Mouse (Mus musculus): ENCODE measurements around the gene Tom1l1. TPM values are rescaled to one million over a fixed set of nuclear protein-coding genes. Genes with fewer than 3 reads are reported as not detected.

The Tom1l1 gene
- total RNA-seq, 2 experiments from 2014 or later, result 15.8 to 18.6 TPM

DNA sequence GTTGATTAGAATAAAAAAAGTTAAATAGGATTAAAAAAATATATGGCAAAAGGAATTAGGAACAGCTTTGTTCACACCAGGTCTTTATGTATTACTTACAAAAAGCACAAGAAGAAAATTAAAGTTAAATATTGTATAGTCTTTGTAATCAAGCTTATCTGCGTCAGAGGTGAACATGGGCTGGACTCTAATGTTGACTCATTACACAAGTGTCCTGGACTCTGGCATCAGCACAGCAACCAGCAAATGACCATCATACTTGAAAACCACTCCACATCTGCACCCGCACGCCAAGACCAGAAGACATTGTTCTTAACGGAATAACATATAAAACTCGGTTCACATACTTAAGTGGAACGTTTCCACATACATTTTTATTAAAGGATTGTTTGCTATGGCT lies 20.8 kb downstream of the Tom1l1 start:
- DNase-seq, result no peak

DNA sequence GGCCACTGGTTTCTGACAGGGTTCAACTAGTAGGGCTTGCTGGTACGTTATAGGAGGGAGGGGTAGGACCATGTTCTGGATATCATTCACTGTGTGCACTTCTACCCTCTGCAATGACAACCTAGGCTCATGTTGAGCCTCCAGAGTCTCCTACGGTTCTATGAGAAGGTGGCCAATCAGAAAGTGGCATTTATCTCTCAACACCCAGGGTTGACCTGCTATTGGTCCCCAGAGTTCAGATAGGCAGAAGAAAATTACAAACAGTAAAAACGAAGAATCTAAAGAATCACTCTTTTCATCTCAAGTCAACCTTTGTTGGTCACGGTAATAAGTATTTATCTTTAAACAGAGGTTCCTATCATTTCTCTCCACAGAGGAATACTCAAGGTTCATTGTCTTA lies 21.2 kb downstream of the Tom1l1 start:
- no peak for DNase-seq

DNA sequence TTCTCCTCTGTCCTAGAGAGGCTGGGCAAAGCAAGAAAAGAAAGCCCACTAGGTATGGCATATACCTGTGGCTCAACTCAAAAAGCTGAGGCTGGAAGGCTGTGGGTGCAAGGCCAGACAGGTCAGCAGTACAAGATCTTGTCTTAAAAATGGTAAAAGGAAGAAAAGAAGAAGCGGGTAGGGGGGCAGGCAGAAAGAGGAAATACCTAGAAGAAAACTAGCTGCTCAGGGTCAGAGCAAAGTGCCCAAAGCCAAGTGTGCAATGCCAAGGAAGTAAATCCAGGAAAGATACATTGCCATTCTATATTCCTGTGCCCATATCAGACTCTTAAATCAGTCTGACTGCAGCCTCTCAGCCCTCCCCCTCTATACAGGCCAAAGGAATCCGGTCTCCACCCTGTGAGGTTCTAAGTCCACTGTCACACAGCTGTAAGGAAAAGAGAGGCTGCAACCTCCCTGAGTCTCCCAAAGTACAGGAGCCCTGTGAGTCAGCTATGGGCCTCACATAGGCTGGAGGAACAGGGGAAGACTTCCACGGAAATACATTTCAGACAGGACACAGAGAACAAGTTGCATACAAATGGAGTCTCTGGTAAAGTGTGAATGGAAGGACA lies 21.9 kb downstream of the Tom1l1 start:
- no peak for DNase-seq

DNA sequence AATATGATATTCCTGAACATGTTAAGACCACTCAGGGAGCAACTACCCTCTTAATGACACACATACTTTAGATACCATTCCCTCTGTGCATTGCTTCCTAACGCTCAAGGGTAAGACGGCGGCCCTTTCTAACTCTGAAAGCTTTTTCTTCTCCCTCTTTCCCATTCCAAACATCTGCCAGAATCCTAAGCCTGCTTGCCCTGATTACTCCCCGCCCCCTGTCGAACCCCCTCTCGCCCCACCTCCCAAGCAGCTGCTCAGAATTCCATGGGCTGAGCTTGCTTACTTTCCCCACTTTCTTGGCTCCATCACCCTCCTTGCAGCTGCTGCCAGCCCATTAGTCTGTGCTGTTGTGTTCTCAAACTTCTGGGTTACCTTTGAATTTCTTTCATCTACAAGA lies 23.0 kb downstream of the Tom1l1 start:
- peak; percentile 32 for DNase-seq

DNA sequence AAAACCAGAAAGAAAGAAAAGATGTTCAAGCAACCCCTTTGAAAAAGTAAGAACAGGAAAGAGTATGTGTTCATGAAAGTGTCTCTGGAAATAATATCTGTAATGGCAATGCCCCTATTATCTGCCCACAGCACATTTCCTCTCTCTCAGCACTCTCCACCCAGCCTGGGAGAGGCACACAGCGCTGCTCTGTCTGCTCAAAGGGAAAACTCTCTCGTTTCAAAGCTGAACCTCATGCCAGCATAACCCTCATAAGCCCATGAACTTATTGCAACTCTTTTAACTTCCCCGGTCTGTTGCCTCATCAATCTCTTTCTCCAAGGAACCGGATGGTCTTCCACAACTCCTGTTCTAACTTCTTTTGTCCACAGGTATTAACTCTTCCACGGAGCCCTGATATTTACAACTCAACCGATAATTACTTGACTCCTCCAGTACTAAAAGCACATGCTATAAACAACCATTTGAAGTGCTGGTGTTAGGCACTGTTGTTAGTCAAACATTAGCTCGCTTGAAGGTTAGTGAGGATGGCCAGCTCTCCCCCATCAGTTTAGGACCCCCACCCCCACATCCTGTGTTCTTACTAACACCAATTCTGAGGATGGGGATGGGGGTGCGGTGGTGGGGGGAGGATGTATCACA lies 23.7 kb downstream of the Tom1l1 start:
- no peak for DNase-seq

DNA sequence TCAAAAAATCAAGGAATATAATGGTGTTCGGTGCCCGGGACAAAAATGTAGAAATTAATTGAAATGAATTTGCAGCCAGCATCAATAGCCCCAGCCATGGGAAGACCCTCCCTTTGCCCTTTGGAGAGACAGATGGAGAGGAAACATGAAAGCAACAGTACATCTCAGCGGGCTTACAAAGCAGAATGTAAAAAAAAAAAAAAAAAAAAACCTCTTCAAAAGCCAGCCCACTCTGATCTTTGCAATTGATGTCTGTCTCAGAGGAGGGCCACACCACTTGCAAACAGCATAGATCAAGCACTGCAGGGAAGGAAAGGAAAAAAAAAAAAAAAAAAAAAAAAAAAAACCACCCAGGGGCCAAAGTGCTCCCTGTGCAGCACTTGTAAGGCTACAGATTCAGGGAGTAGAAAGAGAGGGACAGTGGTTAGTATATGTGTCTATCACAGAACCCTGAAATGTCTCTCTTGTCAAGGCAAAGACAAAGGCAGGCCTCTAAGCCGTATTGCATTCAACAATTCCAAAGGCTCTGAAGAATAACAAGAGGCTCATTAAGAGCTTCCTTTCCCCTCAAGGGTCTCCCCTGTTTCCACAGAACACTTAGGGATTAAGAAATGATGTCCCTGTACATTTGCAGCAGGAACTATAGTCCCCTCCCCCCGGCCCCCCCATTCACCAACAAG lies 24.4 kb downstream of the Tom1l1 start:
- no peak for DNase-seq

DNA sequence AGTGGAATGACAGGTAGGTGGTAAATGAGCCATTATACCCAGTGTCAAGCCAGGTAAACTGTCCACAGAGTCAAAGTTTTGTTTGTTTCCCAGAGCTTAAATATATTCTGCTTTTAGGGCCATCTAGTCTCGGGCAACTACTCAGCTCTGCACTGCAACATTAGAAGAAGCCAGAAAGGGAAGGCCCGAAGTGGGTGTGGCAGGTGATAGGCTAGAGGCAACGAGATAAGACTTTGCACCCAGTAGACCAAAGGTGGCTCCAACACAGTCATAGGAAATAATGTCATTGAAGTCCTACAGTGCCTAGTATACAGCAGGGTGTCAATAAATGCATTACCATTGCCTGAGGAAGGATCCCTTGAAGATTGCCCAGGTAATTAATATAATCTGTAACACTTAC lies 25.1 kb downstream of the Tom1l1 start:
- DNase-seq, result no peak

DNA sequence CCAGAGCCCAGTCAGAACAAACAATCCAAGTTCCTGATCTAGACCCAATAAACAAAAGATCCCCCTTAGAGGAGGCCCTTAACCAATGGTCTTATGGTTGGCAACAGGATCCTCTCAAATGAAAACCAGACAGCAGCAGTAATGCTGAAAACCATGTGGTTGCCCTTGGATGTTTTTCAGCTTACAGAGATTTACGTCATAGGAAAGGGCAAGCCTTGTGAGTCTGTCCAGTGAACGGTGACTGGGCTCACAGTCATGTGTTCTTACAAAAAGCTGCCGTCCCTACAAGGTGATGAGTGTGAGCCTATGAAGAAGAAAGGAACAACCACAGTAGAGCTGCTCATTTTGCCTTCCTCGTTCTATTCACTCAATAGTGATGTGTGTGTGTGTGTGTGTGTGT lies 27.5 kb downstream of the Tom1l1 start:
- DNase-seq, result no peak

DNA sequence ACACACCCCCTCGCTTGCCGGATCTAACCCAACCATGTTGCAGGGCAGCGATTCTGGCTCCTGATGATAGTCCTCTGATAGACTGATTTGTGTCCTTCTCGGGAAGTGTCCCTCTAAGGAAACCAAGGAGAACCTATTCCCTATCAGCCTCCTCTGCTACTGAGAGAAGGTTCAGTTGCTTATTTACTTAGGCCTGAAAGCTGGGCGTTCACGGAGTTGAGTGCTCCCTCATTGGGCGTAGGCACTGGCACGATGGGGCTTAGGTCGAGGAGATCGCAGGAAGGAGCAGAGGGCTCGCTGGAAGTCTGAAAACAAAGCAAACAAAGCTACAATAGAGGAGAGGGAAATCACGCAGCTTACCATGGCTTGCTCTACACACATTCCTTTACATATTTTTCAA lies 30.6 kb downstream of the Tom1l1 start:
- DNase-seq, result no peak

DNA sequence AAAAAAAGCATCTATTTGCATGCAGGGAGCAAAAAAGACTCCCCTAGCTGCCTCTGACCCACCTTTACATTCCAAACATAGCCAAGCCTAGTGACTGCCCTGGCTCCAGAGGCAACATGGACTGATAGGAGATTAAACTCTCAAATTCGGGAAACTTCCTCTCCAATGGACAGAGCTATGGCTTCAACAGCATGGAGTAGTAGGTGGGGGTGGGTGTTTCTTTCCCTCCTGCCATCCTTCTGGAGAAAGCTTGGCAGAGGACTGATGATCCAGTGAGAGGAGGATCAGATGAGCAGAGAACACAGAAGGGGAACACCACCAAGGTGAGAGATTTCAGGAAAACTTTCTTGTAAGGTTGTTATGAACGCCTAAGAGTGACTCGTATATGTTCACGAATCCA lies 35.6 kb downstream of the Tom1l1 start:
- DNase-seq, result no peak

DNA sequence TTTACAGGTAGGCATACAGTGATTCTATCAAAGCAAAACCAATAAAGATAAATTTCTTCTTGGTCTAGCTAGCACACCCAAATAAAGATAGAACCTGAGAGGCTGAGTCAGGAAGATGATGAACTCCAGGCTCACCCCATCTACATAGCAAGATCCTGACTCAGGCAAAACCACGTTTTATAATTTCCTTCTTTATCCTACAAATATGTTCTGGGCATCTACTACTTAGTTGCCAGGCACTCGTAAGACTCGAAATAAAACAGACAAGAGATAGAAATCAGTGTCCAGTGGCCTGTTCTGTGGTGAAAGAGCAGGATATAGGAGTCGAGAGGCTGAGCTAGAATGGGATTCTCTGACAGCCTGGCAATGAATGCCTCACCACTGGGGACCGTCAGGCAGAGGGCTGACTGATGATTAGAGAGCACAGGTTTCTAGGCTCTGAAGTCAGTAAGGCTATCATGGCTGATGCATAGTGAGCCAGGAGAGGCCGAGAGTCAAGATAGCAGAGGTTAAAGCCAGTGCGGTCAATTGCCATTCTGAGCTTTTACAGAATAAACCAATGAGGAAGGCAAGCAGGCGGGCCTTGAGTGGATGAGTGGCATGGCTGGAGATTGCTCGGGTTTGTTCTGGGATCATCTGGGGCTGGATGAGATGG lies 37.8 kb downstream of the Tom1l1 start:
- no peak for DNase-seq

DNA sequence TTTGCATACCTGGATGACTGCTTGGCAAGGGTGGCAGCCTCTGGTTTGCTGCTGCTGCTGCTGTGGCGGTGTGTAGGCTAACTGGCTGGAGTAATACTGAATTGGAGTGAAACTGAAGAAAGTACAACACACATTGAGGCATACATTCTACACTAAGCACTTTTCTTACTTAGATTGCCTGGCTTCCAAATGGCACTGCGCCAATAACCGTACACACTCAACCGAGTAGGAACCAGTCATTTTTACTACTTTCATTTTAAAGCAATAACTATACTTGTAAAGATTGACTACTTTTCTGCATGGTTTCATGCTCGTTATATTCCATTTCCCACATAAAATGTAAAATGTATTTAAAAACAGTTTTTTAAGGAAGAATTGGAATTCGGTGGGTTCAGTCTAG lies 38.4 kb downstream of the Tom1l1 start:
- no peak for DNase-seq

DNA sequence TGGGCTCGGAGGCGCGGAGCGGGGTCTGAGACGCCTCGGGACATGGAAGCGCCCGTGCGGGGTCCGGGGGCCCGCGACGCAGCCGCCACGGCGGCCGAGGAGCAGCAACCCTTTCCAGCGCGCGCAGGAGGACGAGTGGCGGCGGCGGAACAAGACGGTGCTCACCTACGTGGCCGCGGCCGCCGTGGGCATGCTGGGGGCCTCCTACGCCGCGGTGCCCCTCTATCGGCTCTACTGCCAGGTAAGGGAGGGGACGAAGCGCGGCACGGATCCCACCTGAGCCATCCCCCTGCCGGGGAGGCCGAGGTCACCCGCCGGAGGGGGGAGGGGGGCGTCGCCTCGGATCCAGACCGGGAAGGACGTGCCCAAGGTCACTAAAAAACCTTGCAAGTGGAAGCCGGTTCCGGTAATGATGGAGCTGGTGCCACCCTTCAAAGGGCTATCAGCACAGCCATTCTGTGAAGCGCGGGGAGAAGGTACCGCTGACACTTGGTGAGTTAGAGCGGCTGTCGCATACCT lies 49.8 kb downstream of the Tom1l1 start:
- DNase-seq, result peak; percentile 58

DNA sequence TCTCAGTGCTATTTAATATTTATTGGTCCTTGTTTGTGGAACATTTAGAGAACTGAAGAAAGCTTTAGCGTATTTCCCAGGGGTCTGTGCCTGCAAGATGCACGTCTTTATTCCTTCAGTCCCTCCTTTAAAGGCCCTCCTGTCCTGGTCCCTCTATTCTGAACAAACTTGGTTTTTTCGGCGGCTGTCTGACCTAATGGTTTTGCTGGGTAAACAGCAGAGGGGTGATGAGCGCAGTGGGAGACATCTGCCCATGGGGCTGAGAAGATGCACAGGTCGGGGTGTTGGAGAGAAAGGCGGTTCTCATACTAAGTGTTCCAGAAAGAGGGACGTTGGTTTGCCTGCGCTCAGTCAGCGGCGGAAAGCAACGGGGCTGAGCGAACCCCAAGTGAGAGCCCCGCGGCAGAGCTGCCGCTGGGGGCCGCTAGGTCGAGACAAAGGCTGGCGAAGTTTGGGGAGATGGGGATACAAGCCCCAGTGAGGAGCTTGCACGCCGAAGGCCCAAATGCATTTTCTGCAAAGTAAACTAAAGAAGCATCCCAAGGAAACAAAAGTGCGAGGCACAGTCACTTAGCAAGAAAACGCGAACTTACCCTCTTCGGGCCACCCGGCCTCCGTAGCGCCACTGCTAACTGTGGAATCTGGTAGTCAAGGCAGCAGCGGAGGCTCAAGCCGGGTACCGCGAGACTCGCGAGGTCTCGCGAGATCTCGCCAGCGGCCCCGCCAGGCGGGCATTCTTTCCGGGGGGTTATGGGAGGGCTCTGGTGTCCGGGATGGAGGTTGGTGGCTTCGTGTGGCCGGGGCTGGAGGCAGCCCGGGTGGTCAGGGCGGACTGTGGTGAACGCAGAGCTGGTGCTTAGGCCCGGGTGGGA lies 50.5 kb downstream of the Tom1l1 start, which contains the start of the genes Stxbp4 and Cox11:
Stxbp4 (minus strand) TSS at position 645 of the 872 bp plus-strand sequence.
Cox11 (plus strand) TSS at position 734 of the 872 bp plus-strand sequence.
- DNase-seq, result peak; percentile 96

DNA sequence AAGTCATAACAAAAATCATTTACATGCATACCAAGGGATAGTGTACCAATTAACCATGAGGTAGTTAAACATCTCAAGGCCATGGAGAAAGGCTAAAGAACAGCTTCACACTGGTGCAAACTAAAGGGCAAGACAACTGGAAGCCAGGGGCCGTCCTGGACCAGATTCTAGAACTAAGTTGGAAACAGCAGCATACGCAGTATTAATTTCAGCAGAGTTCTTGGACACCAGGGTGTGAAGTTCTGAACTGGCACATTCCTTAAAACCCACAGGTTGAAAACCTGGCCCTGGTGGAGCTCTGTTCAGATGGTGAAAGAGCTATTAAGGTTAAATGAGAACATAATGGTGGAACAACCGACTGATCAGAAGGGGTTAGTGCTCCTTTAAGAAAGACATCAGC lies 53.5 kb downstream of the Tom1l1 start:
- DNase-seq, result no peak

DNA sequence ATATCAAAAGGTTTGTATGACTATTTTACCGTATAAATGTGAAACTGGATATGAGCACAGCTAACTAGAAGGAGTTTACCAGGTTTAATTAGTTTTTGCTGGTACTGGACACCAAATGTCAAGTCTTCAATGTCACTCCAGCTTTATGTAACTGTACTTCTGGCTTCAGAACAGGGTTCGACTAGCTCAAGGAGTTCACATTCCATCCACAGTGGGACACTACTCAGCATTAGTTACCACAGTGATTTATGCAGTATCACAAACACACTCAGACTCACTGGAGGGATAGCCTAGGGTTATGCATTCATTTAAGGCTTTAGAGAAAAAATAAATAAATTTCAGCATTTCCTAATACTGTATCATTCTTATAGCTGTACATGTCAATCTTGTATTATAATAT lies 55.7 kb downstream of the Tom1l1 start:
- no peak for DNase-seq

DNA sequence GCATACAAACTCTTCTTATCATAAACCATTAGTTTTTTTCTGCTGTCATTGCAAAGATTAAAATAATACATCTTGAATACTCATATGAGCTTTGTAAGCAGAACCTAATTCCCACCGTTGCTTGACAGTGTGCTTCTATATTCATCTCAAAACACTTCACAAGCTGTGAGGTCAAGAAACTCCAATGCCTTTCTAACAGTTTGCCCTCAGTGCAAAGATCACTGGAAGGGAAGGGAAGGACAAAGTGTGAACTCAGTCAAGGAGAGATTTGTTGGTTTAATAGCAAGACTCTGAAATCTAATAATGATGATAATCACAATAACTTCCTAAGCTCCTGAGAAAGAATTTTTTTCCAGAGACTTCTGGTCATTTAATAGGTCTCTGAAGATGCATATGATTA lies 60.4 kb downstream of the Tom1l1 start:
- DNase-seq, result no peak

DNA sequence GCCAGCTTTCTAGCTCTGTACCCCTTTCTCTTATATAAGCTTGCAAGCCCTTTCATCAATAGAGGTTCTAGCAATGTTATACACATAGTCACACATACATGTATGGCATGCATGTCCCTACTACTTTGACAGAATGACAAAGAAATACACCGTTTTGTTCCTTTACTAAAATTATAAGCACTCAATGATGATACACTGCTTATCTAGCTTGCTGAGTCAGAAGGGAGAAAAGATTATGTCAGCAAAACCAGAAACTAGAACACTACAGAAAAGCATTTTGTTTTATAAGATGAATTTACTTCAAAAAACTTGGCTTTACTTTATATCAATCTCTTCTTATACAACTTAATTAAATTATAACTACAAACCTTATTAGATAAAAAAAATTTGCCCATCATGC lies 63.0 kb downstream of the Tom1l1 start:
- DNase-seq, result no peak

DNA sequence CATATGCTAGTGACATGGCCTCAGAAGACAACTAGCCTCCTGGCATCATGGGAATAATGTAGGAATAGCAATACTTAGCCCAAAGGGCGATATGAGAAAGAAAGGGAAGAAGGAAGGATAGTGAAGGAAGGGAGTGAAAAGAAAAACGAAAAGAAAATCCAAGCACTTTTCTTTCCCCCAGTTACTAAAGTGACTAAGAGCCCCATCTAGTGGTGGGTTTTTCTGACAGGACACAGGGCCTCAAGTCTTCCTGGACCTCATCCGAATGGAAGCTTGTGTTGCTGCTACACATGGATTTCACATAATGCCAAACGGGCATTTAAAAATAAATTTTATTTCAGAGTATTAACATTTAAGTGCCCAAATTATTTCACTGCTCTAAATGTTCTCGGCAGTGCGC lies 64.7 kb downstream of the Tom1l1 start:
- peak; percentile 54 for DNase-seq

DNA sequence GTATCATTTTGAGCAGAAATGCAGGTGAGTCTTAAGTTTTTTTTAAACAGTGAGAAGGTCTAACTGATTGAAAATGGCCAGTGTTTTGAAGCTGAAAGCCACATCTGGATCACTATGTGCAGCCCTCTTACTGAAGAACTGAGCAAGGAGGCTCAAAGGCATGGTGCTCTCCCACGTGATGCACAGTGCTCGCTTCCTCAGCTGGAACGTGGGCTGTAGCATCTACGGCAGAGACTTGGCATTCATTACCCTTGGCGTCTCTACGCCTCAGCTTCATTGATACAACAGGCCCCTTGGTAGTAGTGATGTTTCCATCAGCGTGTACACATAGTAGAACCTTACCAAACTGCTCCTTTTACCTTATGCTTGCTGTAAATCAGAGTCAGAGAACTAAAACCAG lies 65.7 kb downstream of the Tom1l1 start:
- no peak for DNase-seq

DNA sequence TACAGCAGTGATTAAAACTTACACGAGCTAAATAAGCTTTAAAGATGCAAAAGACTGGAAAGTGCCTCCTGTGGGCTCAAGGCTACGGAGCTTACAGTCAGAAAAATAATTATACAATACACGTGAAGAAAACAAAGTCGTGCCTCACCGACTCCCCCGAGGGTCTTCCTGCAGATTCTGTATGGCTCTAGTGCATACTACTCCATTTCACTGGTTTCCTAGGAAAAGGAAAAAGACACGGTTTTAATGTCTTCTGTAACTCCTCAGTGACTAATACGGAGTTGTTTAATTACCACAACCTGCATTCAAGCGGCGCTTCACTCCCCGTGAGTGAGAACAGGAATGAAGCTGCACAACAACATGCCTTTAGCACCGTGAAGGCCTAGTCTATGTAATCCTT lies 66.1 kb downstream of the Tom1l1 start:
- DNase-seq, result no peak

DNA sequence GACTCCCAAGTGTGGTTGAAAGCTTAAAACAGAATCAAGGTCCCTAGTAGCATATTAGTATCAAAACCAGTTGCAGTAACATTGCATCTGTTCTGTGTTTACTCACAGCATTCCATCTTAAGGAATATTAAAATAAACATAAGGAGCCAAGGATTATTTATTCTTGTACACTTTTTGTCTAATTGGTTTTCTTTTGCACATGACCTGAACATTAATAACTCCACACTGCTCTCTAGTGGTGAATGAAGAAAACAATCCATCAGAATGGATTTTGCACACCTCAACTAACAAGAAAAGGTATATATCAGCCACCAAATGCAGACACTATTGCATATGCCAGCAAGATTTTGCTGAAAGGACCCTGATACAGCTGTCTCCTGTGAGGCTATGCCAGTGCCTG lies 71.7 kb downstream of the Tom1l1 start:
- DNase-seq, result no peak
